Mouse (Mus musculus) bone marrow macrophage, adult 2 months (primary cell): ENCODE results near the gene Pfdn2.

Source experiments
- CTCF ChIP-seq: IDR thresholded peaks from 2 replicates; pipeline ENCODE4 v1.5.1; 2012; ENCODE audit warnings: low read depth, mild to moderate bottlenecking, low read length, moderate library complexity
- POLR2A ChIP-seq: IDR thresholded peaks from 2 replicates; pipeline ENCODE4 v1.6.1; 2012; ENCODE audit warnings: mild to moderate bottlenecking, low read depth, low read length, borderline replicate concordance

GRCm38 (mm10) chr1:171322012-171322411 is 23.5 kb upstream of the Pfdn2 start:
- TF ChIP-seq CTCF: no peak
- TF ChIP-seq POLR2A: no peak
